Mouse (Mus musculus) B cell, adult 2 months (primary cell): ENCODE measurements around the gene 1700016H13Rik.
A peak's percentile ranks its signal among the peaks of the same experiment; 100 is the strongest.

Experiments
- DNase-seq, 2 experiments: peaks; one replicate each; pipeline ENCODE4 v3.0.0; 2022

1700016H13Rik gene

DNA sequence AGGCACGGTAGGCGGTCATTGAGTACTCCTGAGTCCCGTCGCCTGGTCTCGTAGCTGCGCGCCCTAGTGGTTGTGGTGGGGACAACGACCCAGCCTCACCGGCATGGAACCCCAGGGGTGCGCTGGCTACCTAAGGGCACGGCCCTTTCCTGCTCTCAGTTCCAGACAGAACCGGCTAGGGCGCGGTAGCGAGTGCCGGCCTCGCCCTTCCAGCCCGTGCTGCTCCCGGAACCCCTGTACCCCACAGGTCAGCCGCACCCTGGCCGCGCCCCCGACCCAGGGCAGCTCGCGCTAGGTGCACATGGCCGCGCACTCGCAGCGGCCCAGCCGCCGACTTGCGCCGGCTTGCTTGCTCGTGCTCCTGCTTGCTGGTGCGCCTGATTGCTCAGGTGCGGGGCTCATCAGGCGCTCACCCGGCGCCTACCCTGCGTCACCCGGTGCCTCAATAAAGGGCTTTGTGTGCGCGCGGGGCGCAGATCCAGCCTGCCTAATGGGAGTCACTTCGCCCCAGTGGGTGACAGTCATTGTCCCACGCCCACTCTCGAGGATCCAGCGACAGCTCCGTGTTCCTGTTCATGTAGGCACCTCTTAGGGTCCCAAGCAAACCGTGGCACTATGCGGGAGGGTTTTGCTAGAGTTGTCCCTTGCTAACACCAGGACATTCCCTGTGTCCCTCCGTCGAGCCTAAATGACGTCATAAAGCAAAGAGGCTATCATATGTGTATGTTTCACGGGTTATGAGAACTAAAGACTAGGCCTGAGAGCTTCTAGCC is at the start of gene 1700016H13Rik:
TSS of gene 1700016H13Rik (minus strand) at position 665 of the 773 bp plus-strand sequence.
- peak; percentile 86 to 88 for DNase-seq

DNA sequence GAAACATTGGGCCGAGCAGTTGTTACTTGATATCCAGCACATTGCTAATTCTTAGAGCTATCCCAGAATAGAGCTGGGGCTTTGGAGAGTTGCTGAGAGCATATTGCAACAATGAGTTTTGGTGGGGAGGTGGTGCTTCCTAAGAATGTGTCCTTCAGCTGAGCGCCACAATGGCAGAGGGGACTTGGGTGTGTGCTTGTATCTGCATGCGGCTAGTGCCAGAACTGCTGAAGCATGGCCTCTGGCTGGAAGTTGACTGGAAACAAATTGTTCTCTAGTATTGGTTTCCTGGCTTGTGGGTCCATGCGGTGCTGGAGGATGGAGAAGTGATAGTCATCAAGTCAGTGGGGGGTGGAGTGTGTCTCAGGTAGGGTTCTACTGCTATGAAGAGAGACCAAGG is 49.5 kb upstream of the 1700016H13Rik start:
- no peak for DNase-seq

DNA sequence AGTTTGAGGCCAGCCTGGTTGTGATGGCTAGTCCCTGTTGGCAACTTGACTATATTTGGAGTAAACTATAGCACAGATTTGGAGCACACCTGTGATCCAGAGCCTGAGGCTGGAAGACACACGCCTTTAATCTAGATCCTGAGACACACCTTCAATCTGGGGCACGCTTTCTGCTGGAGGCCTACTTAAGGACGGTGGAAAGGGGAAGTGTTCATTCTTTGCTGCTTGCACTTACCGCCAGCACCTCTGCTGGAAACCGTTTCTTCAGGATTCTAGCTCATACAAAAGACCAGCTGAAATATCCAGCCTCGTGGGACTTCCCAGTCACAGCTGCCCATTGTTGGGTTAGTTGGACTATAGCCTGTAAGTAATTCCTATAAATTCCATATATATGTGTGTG is 46.7 kb upstream of the 1700016H13Rik start:
- peak; percentile 55 to 56 for DNase-seq

DNA sequence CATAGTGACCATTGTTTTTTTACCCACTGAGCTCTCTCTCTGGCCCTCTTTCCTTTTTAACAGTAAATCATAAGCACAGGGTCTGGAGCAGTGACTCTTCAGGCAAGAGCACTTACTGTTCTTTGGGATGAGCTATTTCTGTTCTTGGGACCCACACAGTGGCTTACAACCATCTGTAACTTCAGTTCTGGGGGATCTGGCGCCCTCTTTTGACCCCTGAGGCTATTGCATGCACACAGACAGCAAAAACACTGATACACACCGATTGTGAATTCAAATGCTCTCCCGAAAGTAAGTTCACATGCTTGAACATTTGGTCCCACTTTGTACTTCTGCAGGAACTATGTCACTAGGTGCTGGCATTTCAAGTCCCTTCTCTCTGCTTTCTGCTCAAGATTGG is 45.7 kb upstream of the 1700016H13Rik start:
- peak; percentile 59 to 65 for DNase-seq

DNA sequence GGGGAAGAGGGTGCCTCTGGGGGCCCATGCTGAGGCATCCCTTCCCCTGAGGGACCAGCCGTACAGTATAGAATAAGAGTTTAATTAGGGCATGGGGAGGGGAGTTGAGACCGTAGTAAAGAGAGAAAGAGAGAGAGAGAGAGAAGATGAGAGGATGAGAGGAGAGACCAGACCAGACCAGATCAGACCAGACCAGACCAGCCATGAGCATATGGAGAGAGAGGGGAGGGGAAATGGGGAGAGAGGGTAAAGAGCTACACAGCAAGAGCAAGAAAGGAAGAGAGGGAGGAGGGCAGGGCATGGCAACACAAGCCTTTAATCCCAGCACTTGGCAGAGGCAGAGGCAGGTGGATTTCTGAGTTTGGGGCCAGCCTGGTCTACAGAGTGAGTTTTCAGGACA is 44.9 kb upstream of the 1700016H13Rik start:
- no peak for DNase-seq

DNA sequence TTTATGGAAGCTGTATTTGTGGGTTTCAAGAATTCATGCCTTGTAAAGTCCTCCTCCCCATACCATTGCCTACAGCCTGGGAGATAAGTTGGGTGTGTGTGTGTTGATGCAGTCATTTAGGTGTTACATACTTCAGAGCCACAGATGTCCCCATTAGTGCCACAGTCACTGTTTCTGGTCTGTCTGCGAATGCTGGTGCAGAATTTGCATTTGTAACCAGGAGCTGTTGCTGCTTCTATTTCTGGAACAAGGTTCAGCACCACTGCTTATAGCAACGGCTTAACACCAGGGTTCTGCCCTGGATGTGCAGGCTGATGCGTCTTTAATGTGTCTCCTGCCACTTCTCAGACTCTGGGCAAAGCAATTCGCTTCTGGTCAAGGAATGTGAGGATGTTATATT is 43.7 kb upstream of the 1700016H13Rik start:
- DNase-seq, result peak; percentile 59 to 64

DNA sequence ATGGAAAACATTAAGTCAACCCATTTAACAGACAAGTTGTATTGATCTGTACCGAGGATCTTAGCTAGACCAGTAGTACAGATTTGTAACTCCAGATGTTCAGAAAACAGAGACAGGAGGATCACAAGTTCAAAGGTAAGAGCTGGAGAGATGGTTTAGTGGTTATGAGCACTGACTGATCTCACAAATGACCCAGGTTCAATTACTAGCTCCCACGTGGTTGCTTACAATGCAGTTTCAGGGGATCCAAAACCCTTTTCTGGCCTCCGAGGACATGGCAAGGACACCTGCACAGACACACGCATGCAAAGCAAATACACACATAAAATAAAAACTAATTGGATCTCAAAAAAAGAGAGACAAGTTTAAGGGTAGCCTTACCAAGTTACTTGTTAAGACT is 42.8 kb upstream of the 1700016H13Rik start:
- DNase-seq, result no peak

DNA sequence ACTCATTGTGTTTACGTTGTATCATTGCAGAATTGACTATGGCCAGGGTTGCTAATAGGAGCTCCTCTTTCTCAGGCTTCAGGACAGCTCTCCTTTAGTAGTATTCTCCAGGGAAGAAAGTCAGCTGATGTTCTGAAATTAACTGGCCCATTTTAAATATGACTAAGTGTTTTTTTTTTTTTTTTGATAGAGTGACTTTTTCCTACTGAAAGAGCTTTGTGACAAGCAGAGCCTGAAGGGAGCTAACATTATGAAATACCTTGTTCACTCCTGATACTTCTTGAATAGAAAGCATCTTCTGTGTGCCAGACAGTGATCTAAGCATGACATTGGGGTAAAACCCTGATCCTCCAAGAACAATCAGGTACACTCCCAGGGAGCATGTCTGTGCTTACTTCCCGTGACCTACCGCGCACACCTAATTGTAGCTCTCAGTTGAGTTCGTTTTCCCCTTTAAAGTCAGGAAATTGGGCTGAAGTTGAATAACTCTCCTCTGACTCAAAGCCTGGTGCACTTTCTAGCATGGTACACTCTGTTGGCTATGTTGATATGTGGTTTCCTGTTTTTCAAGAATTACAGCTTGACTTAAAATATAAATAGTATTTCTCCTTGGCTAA is 42.2 kb upstream of the 1700016H13Rik start:
- DNase-seq, result peak; percentile 34 to 36

DNA sequence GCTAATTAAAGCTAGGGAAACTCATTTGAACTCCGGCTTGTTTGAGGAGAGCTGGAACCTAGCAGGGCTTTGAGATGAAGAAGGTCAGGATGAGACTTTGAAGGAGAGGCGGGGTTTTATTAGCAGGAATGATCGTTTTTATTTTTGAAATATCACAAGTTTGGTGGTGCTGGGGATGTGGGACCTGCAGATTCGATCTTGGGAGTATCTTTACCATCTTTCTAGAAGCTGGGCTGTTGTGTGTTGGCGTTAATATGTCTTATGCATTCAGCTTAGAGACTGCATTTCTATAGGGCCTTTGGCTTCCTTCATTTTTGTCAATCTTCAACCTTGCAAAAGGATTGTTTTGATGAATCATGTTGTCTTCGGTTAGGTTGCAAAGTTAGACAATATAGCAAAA is 38.3 kb upstream of the 1700016H13Rik start:
- DNase-seq, result no peak

DNA sequence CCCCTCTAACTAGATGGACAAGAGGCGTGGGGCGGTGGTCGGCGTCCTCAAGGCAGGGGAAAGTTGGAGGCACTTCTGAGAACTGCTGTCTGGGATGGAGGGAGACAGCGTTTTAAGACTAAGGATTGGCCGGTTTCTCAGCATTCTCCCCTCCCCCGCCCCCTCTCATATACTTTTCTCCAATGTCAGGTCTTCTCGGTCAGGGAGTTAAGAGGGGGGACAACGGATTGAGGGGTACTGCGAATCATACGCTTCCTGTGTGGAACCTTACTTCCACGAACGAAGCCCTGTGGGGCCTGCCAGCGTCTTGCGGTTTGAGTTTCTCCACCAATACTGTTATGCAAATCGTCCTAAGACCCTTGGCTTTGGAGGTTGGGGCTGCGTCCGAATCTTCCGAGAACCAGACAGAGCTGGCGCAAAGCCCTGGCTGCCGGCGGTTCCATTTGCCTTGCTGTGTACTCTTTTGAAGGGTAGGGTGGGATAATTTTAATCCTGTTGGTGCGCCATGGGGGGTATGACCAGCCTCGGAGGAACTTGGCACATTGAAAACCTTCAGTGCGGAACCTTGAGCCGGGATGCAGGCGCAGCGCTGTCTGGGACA is 37.3 kb upstream of the 1700016H13Rik start:
- peak; percentile 40 to 44 for DNase-seq

DNA sequence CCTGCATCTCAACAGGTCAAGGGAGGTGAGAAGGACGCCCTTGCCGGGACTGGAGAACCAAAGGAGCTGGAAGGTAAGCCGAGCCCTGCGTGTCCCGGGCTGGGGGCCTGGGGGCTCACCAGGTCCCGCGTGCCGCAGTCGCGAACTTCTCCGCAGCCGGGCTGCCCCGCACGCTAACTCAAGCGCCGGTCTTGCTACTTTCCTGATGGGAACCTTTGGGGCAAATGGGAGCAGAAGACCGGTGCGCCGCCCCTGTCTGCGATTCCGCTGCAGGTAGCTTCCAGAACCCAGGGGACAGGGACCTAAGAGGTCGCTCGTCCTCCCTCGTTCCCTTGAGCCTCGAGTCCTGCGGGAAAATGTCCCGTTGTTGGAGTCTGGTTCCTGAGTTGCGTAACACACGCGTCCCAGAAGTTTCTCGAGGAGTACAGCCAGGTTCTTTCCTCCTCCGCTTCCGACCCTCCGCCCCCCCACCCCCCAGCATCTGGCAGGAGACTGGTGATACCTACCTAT is 36.8 kb upstream of the 1700016H13Rik start:
- DNase-seq, result no peak

DNA sequence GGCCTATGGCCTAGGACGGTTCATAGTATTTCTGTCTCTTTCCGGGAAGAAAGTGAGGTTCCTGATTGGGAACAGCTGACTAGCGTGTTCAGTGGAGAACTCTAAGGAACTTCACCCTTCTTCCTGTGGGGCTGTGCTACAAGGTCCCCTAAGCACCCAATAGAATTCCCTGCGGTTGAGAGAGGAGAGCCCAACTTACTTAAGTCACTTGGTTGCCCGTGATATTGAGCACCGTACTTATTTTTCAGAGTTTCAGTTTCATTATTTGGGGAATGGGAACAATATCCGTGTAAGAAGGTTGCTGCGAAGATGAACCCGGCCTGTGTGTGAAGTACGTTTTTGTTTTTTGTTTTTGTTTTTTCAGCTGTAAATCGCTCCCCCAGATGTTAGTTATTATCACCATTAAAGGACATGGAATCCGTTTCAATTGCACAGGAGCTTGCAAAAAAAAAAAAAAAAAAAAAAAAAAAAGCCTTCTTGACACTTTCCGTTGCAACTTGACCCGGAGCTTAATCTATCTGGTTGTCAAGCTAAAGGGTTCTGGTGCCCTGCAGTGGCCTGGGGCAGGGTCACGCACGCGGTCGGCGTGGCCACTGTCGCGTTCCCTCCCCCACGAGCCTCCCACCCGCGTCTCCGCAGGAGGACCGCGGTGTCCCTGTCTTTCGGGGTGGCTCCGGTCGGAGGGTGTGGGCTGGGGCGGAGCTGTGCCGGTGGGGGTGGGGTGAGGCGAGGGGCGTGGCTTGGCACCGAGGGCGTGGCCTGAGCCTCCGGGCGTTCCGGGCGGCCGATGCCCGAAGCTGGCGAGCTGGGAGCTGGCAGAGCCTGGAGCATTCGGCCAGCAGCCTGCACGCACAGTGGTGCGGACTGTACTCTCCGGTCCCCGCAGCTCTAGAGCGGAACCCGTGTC is 36.1 kb upstream of the 1700016H13Rik start, which contains the start of gene Aff1:
TSS of gene Aff1 (plus strand) at position 751 of the 907 bp plus-strand sequence.
- DNase-seq, result peak; percentile 96 to 97

DNA sequence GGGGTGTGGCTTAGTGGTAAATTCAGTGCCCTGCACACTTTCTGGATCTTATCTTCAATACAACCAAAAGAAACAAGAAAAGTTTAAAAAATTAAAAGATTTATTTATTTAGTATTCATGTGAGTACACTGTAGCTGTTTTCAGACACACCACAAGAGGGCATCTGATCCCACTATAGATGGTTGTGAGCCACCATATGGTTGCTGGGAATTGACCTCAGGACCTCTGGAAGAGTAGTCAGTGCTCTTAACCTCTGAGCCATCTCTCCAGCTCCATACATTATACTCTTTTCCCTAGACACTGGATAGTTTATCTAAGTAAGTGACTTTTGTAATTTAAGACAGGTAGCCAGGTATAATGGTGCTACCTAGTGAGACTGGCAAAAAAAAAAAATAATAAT is 35.4 kb upstream of the 1700016H13Rik start:
- peak; percentile 37 to 47 for DNase-seq

DNA sequence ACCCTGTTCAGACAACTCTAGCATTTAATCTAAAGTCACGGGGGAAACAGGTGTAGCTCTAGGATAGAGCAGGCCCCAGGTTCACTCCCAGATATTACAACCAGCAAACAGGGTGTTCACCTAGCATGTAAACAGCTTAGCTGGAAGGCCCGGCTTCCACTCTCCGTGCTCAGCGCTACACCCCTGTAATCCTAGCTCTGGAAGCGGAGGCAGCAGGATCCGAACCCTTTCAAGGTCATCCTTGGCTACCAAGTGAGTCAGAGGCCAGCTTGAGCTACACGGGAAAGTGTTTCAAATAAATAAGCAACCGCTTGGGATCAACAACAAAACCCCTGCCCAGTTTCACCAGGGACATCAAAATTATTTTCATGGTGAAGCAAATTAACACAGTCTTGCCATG is 34.4 kb upstream of the 1700016H13Rik start:
- no peak for DNase-seq

DNA sequence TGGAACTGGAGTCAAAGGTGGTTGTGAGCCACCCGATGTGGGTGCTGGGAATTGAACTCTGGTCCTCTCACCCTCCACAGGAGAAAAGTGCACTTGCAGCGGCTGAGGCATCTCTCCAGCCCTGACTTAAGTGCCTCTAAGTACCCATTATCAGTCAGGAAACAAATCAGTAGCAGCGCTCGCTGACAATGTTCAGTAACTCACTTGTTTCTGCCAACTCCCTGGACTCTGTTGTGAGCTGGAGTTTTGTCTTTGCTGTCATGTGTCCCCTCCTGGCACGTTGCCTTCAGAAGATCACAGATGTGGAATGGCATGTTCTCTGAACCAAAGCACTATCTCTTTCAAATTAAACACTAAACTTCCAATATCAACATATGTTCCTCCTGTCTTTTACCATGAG is 33.8 kb upstream of the 1700016H13Rik start:
- DNase-seq, result no peak

DNA sequence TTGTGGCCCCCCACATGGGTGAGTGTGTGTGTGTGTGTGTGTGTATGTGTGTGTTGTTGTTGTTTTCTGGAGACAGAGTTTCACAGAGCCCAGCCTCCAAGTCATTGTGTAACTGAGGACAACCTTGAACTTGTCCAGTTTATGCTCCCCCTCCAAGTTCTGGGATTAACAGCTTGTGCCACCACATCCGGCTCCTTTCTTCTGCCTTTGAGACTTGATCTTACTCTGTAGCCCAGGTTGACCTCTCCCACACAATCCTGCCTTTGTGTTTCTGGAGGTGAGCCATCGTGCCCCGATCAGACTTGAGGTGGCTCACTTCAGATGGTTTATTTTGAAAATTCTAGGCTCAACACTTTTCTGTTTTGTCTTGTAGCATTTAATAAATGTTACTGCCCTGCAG is 26.0 kb upstream of the 1700016H13Rik start:
- no peak for DNase-seq

DNA sequence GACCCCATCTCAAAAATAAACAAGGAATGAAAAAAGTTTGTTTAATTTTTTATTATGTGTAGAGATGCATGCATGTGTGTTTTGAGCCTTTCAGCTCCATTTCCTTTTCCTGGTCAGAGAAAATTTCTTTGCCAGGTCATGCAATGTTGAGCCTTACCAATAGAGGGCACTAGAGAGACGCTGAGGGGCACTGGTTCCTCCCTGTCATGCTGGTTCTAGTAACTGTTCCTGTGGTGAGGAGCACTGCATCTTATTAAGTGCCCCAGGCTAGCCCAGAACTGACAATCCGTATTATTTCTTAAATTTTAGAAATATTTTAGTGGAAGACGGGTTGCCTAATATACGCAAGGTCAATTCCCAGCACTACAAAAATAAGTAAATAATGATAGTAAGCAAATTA is 24.6 kb upstream of the 1700016H13Rik start:
- peak; percentile 87 to 89 for DNase-seq

DNA sequence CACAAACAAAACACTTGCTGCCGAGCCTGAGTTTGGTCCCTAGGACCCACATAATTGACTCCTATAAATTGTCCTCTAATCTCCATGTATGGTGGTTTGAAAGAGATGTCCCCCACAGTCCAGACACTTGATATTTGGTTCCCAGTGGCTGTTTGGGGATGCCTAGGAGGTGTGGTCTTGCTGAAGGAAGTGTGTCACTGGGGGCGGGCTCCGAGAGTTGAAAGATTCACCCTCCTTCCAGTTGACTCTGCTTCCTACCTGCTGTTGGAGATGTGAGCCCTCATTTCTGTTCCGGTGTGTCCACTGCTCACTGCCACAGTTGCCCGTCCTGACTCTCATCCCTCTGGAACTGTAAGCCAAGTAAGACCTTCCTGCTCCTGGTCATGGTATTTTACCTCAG is 23.2 kb upstream of the 1700016H13Rik start:
- DNase-seq, result no peak

DNA sequence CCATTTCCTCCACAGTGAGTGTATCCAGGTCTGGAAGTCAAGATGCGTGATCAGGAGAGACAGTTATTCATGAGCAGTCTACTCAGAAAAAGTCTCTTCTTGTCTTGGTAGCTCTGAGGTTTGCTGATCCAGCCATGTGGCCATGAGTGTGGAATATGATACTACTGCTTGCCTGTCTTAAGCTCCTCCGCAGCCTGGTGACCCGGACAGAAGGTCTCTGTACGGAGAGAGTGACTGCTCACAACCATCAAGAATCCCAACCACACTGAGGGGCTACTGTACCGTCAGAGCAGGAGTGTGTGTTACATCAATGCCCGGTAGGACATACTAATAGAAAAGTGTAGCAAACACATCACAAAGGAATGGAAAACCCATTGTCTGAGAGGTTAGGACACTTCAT is 22.1 kb upstream of the 1700016H13Rik start:
- no peak for DNase-seq

DNA sequence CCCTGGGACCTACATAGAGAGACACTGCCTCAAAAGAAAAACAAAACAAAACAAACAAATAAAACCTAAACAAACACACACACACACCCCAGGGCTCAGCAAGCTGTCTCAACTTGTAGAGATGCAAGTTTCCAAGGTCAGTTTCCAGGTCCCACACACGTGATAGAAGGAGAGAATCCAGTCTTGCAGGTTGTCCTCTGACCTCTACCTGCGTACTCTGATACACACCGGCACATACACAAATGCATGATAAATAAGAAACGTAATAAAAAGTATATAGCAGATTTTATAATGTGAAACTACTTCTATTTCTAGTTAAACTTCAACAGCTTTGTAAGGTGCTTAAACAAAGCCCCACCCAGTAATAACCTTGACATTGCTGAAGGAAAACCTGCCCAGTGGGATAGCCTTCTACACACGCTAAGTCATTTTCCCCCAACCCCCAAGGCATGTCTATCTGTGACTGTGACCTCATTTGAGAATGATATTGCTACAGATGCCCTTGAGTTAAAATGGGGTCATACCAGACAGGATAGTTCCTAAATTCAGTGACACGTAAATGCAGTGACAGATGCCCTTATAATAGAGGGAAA is 20.6 kb upstream of the 1700016H13Rik start:
- DNase-seq, result no peak

DNA sequence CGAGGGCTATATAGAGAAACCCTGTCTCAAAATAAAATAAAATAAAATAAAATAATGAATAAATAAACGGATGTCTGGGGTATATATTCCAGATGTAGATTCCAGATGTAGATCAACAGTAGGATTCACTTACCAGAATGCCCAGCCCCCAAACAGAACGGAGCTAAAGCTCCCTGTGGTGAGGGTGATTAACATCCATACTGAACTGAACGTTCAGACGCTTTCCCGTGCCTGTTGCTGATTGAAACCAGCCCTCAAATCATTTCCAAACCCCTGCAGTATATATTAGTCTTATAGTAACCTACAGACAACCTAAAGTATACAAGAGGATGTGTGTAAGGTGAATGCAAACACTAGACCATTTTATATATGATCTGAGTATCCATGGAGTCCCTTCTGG is 18.7 kb upstream of the 1700016H13Rik start:
- DNase-seq, result no peak

DNA sequence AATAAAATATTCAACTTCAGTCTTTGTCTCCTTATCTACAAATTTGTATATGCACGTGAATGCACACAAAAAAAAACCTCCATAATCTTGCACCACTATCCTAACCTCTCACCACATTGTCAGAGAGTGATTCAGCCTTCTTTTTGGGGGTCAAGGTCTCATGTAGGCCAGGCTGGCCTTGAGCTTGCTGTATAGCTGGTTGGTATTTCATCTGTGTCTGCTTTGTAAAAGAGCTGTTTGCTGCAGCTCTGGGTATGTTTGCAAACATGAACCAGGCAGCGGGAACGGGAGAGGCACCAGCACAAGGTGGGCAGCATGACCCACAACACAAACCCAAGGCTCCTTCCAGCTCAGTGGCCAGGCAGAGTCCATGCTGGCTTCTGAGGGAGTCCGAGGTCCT is 17.8 kb upstream of the 1700016H13Rik start:
- DNase-seq, result no peak
